Mouse (Mus musculus) kidney, adult 2 months (tissue): ENCODE results near the gene Calhm6.

Experiments used
- CTCF ChIP-seq: fragments of 200-500 bp; conservative IDR thresholded peaks from 2 replicates; pipeline ENCODE4 v1.5.1; 2011; ENCODE audit warnings: low read depth, mild to moderate bottlenecking, control low read depth, low read length, moderate library complexity, mixed read lengths; ENCODE audit not compliant: insufficient read depth, insufficient read length
- POLR2A ChIP-seq: fragments of 200-500 bp; IDR thresholded peaks from one replicate; pipeline ENCODE4 v1.6.1; 2011; ENCODE audit warnings: low read depth, low read length, control low read depth

DNA sequence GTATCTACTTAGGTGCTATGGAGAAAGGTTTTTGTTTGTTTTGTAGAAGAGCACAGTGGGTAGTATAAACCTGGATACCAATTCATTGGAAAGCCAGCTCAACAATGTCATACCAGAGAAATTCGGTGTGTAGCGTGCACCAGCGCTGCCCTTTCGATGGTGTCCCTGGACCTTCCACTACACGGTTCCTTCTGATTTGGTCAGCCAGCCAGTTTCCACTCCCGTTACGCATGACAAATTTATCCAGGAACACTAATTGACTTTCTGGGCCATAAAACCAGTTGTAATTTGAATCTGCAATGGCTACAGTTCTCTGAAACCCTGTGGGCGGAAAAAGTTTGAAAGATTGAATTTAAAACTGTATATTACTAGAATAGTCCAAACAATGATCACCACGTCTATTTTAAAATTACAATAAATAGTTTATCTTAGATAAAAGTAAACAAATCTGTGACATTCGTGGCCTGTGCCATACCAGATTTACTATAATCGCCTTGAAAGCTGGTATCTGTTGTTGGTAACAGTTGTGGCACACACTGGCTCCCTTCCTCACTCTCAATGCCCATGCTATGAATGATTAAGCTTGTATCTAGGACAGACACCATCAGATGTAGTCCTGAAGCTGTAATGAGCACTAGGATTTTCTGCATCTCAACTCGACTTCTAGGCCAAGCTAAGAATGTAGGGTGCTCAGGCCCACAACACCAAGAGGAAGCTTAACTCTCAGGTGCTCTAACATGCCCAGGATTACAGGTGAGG is 28.2 kb upstream of the Calhm6 start:
- TF ChIP-seq CTCF (no peak), POLR2A (no peak)
